Mouse (Mus musculus) retina, embryonic 14.5 days (tissue): Measurements from ENCODE around the gene Fuz.
A peak's percentile ranks its signal among the peaks of the same experiment; 100 is the strongest.

ENCODE experiments used
- DNase-seq: peaks from one replicate; pipeline ENCODE4 v3.0.0-alpha.2; 2015; ENCODE audit warnings: low spot score

Fuz gene

GRCm38 (mm10) chr7:44929204-44930151 lies 33.6 kb downstream of the Fuz start, which contains the start of gene Ap2a1:
Gene Ap2a1 (minus strand): TSS chr7:44929496.
- DNase-seq, result peak; percentile 100

GRCm38 (mm10) chr7:44938680-44939079 lies 42.8 kb downstream of the Fuz start:
- DNase-seq, result no peak

GRCm38 (mm10) chr7:44942904-44943303 lies 47.0 kb downstream of the Fuz start, which contains the start of gene Tsks:
Gene Tsks (plus strand): TSS chr7:44943204.
- DNase-seq, result no peak

GRCm38 (mm10) chr7:44949922-44950321 lies 54.0 kb downstream of the Fuz start:
- DNase-seq, result no peak

DNA sequence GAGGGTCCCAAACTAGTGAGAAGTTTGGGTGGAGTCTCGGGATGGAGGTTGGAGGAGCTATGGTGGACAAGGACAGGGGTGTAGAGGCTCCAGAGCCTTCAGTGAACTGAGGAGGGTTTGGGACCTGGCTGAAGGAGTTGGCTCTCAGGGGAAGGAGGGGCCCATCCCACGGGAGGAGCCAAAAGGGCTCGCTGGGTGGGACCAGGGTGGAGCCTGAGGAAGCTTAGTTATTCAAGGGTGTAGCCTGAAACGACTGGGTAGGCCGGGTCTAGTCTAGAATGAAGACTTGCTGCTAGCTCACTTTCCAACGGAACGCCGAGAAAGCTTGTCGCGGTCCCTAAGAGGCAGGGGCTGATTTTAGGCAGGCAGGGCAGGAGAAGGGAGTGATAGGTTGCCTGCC lies 56.1 kb downstream of the Fuz start:
- DNase-seq, result peak; percentile 61
